Mouse (Mus musculus) neutrophil, adult 83 days (primary cell): ENCODE data around the gene Rnf128. TPM values are rescaled to one million over a fixed set of nuclear protein-coding genes. Genes with fewer than 3 reads are reported as not detected.

ENCODE experiments used
- total RNA-seq, 2 experiments: library from RNA; stranded (reverse); gene quantifications; one replicate each; pipeline ENCODE4 v1.2.4; 2023

Rnf128 gene
- total RNA-seq: 1 to 10 TPM; 2.0 to 2.1 TPM

GRCm38 (mm10) chrX:139562925-139563461, at the start of gene Rnf128:
TSS of gene Rnf128 (plus strand) at chrX:139563316.

DNA sequence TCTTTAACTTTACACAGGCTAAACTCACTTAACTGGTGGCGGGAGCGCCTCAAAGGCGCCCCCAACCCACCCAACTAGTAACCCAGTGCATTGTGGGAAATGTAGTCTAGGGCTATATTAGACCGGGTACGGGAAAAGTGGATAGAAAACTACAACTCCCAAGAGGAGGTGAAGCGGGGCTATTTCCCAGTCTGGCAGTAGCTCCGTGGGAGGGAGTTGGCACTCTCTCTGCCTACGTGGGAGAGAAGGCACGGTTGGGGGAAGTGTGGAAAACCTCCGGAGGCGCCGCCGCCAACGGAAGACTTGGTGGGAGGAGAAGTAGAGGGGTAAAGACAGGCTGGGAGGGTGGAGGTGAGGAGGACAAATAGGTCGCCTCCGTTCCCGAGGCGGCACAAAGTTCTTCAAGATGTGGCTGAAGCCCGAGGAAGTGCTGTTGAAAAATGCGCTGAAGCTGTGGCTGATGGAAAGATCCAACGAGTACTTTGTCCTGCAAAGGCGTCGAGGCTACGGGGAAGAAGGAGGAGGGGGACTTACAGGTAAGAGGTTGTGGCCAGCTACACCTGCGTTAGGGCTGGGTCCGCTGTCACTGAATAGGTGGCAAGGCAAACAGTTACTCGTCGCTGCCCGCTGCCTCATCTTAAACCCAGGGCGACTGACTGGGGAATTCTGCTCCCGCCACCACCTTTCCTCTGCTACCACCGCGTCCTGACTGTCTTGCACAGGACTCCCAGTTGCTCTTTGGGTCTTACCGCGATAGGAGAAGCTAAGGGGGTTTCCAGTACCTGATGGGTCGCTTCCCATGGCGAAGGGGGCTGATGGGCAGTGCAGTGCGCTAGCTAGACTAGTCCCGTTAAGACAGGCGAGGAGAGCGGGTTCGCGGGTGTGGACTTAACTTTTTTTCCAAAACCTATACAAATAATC, 121.9 kb downstream of the Rnf128 start, which contains the start of gene Tbc1d8b:
Gene Tbc1d8b, plus strand, starts transcription at position 222 of the 921 bp plus-strand sequence.

GRCm38 (mm10) chrX:139714381-139714780, 151.3 kb downstream of the Rnf128 start, which contains the start of gene Gm15013:
TSS of gene Gm15013 (minus strand) at chrX:139714481.

Other genes with a start within 250 kb of the Rnf128 start
- gene Trap1a, start 229.6 kb upstream of the Rnf128 start, total RNA-seq: not detected
- under 1 TPM in 1 of 2 experiments, not detected in 1; 0.09 TPM for gene D330045A20Rik, start 82.9 kb upstream of the Rnf128 start, total RNA-seq
- gene Tbc1d8b, start 121.7 kb downstream of the Rnf128 start, total RNA-seq: 1 to 10 TPM; 4.4 to 5.3 TPM
- gene Gm15013, start 151.2 kb downstream of the Rnf128 start, total RNA-seq: not detected
- gene Ripply1, start 219.0 kb downstream of the Rnf128 start, total RNA-seq: not detected
- not detected for gene Cldn2, start 237.5 kb downstream of the Rnf128 start, total RNA-seq